Mouse (Mus musculus): ENCODE measurements around the gene 1700016C15Rik.

1700016C15Rik gene

DNA sequence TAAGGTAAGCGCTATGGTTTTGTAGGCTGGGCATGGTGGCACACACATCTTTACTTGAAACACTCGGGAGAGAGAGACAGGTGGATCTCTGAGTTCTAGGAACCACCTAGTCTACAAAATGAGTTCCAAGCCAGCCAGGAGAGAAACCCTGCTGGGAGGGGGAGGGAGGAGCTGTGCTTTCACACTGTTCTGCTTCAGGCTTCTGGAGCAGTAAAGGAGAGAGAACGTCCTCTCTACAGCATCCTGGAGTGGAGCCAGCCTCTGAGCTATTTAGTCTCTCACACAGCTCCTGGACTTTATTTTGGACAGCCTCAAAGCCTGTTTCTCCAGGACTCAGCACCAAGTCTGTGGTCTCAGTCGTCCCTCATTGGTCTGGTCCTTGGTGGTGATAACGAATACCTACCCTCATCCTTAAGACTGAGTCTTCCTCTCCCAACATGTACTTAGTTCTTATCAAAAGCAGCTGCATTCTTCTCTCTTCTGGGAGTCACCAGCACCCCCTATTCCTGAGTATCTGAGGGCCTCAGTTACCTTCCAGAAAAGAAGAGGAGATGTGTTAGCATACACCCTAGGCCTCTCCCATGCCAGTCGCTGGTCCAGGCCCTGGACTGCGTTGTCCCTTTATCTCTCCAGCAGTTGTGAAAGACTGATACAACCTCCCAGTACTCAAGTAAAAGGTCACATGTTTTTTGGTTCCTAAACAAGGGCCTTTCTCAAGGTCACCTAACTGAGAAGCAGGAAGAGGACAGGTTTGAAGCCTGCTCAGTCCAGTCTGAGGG lies 12.4 kb upstream of the 1700016C15Rik start:
- WGBS: 74% methylated on average over 7 of the region's 7 CpGs

DNA sequence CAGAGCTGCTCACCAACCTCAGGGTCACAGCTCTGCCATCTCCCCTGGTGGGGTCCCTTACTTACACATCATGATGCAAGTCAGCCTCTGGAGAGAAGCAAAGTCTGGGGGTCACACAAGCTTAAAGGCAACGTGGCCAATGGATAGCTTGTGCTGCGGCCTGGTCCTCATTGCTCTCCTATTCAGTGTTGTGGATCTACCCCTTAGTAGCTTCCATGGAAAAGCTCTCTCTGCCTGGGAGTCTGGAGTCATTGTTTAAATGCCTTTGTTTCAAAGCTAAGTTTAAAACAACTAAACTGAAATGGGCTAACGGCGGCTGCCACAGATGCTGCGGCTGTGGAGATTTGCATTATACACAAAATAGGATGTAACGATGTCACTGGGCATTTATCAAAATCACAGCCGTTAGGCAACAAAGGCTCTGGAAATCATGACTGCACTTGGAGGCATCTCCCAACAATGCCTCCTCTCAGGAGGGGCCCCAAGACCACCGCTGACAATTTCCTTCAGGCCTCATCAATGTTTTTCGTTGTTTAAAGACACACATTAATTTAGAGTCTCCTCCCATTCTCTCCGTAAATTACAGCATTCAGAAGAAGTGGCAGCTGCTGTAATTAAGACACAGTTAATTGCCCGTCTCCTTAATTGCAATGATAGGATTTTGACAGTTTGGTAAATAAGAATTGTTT lies 11.1 kb upstream of the 1700016C15Rik start:
- WGBS: 74% methylated on average over 11 of the region's 11 CpGs

DNA sequence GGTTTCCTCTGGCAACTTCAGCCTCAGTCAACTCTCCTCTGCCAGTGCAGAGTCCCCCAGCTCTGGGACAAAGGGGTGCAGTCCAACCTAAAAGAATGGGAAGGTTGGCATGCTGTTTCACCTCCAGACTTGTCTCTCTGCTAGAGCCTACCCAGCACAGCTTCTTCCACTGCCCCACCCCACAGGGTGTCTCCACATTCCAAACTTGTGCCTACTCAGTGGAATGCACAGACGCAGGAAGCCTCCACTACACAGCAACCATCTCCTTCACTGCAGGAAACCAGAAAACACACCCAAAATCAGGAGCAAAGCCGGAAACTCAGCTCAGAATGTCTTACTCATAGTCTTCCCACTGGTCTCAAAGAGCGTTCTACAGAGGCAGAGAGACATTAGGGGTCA lies 10.6 kb upstream of the 1700016C15Rik start:
- 66% methylated on average over 3 of the region's 3 CpGs for WGBS

DNA sequence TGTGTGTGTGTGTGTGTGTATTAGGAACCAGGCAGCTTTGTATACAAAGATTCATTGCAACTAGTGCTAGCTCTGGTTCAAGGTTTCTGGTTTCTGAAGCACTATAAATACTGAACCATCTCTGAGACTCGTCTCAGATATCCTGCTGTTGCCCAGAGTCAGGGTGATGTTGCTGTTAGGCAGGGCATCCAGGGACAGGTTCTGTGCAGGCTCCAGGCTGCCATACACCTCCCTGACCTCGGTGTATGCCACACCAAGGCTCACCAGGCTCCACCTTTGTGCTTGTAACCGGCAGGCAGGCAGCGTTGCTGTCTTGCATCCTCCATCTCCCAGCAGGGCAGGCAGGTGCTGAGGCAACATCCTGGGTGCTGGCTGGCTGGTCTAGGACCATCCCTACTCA lies 5.8 kb upstream of the 1700016C15Rik start:
- 74% methylated on average over 4 of the region's 4 CpGs for WGBS

DNA sequence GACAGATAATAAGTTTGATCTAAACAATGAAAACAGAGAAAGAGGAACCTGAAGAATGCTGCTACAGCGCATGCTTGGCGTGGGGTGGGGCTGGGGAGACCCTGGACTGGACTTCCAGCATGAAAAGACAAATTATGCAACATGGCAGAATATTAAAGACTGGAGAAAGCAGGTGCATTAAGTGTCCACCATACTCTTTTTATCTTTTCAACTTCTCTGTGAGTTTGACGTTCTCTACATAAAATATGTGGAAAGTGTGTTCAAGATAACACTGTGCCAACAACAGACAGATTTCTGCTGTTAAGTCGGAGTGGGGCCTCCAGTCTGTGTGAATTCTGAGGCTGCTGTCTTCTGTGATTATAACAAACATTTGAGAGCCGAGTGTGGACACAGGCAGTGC lies 2.7 kb upstream of the 1700016C15Rik start:
- WGBS: 72% methylated on average over 5 of the region's 5 CpGs

DNA sequence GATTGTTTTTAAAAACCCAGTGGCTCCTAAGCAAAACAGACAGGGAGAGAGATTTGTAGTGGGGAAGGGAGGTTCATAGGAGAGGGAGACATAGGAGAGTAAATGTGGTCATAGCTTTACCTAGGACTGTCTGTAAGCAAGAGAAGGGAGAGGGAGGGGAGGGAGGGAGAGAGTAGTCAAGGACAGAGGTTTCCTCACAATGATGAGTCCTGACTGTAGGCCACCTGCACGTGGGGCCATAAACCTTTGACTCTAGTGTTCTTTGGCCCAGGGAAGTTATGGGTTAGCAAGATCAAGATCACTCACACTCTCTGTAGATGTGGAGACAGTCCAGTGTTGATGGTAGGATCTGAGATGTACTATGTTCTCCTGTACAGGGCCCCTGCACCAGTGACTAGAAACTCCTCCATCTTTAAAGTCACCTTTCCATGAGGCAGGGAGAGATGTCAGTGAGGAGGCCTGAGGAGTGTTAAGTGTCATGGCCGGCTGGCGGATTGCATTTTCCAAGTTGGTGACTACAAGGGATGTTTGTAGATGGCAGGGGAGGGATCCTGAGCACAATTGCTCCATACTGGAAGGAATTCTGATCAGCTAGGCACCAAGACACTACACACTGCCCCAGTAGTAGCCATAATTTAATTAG lies 1.6 kb upstream of the 1700016C15Rik start:
- 95% methylated on average over 3 of the region's 3 CpGs for WGBS

DNA sequence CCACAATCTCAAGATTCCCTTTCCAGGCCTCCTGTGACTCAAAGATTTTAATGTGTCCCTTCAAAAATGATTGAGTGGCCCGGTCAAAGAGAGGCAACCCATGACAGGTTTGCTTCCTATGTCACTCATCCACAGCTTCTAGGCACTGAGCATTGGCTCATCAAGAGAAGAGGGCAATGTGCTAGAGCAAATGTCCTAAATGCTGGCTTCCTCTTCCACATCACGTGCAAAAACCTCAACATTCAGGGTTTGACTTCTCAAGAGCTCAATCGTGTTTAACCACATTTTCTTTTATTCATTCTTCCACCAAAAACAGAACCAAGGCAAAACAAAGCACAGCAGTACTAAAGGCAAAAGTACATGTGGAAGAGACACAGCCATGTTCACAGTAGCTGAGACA lies 2.4 kb downstream of the 1700016C15Rik start:
- 94% methylated on average over 3 of the region's 3 CpGs for WGBS

DNA sequence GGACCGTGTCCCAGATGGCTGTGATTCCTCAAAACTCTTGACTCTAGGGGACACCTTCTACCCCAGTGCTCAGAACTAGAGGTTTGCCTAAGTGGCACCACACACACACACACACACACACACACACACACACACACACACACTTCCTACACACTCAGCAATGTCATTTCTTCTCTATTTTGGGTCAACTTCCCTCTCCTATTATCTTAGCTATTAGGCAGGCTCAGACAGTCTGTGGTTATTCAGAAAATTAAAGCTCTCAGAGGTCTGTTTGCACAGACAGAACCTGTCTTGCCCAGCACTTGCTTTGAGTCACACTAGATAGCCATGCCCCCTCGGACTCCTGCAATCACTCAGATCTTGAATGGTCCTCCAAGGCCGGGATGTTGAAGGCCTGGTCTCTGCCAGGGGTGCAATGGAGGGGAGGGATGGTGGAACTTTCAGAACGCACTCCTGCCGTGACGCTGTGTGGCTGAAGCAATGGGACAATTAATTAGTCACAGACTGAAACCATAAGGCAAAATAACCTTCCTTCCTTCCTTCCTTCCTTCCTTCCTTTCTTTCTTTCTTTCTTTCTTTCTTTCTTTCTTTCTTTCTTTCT lies 8.0 kb downstream of the 1700016C15Rik start:
- WGBS: 71% methylated on average over 6 of the region's 6 CpGs

DNA sequence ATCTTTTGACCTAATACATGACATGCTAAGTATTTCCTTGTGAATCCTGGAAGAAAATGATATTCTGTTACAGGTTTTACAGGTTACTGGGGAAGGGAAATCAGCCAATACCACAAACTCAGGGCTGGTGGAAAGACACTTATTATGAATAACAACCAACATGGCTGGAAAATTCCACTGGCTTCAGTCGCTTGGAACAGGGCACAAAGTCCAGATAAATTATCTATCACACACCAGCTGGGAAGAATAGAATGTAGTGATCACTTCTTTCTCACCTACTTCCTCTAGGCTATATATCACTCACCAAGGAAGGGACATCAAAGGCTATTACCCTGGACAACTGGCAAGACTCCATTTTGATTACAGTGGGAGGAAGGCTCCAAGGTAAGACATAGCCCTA lies 11.1 kb downstream of the 1700016C15Rik start:
- WGBS: 91% methylated on average over 1 of the region's 1 CpGs

DNA sequence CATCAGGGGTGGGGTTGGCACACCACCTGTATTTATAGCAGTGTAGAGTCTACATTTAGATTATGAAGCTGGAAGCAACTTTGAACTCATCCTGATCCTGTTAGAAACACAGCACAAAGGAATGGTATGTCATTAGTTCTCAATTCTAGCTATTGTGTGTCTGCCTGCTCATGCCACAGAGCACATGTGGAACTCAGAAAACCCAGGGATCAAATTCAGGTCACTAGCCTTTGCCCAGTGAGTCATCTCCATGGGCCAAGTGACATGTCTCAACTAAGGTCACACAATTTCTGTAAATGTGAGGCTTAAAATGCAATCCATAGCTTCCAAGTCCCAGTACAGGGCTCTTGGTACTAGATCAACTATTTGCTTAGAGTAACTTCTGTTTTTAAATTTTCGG lies 12.5 kb downstream of the 1700016C15Rik start:
- WGBS: 86% methylated on average over 1 of the region's 1 CpGs

DNA sequence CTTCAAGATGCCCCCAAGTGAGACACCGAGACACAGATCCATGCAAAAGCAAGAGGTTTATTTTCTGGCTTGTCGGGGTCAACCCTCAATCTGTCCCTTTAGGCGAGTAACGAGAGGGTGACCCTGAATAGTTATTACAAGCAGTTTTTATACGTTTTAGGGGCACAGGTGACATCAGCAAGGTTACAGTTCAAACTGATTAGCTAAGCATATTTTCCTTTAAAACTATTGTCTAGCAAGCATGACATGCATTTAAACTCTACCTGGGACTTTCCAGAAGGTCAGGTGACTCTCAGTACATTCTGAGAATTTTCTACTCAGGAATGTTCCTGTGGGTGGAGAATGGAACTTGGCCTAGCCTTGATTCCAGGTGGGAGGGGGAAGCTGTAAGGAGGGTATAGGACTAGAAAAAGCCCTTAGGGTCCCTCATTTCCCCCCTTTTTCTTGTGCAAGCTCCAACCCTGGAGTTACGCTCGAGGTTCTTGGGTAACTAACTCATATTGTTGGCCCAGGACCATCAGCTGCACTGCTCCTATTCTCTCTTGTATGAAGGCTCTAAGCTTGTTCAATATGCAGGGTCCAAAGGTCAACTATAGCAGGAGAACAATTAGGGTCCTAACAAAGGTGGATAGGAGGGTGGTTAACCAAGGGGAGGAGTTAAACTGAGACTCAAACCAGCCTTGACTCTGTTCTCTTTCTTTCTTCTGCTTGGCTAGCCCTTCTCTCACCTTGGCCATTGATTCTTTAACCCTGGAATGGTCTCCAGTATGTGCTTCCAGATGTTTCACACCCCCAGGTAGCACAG lies 15.1 kb downstream of the 1700016C15Rik start:
- WGBS: 87% methylated on average over 7 of the region's 7 CpGs

DNA sequence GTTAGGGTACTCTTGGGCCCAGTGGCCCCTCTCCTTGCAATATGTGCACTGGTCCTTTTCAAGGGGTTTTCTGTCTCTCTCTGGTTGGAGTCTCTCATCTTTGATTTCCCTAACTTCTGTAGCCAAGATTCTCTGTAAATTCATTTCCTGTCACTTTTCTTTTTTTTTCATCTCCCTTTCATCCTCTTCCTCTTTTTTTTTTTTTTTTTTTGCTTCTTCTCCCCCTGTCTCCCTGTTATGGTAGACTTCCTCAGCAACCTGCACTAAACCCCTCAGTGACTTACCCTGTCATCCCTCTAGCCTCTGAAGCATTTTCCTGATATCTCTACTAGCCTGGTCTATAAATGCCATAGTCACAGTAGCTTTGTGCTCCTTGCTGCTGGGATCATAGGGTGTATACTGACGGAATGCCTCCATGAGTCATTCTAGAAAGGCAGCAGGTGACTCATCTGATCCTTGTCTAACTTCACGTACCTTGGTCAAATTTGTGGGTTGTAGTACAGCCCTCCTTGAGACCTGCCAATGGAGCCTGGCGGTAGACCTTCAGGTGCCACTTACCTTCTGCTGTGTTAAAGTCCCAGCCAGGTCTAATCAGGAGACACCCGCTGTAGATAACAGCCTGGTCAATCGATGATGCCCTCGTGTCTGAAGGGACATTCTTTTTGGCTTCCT lies 18.4 kb downstream of the 1700016C15Rik start:
- 92% methylated on average over 6 of the region's 6 CpGs for WGBS

DNA sequence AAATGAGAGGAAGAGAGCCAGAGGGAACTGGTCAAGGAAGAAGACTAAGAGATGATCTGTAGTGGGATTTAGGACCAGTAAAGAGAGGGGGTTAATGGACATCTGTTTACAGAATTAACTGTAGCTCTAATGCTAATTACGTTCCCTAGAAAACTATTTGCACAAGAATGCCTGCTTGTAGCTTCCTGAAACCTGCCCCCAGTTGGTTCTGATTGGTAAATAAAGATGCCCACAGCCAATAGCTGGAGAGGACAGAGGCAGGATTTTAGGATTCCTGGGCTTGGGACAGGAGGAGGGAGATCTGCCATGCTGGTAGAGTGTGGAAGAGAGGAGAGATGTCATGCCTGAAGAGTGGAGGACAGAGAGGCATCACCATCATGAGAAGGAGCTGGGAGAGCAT lies 23.9 kb downstream of the 1700016C15Rik start:
- WGBS: 78% methylated on average over 1 of the region's 1 CpGs

DNA sequence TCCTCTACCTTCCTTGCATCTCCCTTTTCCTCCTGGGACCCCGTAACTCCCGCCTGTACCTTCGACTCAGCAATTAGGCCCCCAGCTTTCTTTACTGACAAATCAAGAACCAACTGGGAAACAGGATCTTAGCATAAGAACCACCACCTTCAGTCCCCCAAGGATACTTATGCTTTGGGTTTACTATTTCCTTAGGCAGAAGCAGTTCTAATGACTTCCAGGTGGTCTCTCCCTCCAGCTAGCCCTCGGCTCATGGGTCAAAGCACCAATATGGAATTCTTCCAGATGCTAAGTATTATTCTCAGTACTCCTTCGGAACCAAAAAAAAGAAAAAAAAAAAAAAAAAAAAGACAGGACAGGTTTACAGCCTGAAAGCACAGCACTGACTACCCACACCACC lies 27.6 kb downstream of the 1700016C15Rik start:
- WGBS: 85% methylated on average over 5 of the region's 5 CpGs

DNA sequence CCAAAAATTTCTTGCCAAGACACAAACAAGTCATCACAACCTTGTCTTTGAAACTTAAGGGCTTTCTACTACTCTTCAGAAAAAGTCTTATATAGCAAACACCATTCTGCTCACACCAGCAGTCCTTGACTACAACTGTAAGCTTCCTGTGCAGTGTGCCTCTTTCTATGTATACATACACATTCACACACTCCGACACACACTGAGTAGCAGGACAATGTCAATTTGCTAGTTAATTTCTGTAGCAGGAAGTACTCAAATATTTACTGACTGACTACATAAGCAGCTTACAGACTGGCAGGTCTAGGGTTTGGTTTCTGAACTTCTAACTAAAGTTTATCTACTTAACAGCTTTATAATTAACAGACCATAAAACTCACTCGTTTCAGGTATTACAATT lies 47.8 kb downstream of the 1700016C15Rik start:
- 90% methylated on average over 2 of the region's 2 CpGs for WGBS

DNA sequence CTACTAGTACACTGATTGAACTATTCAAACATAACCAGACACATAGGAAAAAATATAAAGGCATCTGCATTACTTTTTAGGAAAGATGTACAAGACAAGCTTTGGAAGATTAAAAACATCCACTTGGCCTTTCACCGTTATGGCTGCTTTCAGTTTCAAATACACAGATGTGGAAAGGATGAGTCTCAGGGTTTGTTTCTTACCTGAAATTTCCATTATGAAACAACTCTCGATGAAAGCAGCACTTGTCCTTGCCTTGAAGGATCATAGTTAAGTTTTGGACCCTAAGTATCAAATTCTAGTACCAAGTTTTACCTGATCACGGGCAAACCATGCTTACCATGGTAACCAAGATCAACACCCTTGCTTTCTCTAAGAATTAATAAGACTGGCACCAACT lies 63.2 kb downstream of the 1700016C15Rik start:
- WGBS: 92% methylated on average over 3 of the region's 3 CpGs

DNA sequence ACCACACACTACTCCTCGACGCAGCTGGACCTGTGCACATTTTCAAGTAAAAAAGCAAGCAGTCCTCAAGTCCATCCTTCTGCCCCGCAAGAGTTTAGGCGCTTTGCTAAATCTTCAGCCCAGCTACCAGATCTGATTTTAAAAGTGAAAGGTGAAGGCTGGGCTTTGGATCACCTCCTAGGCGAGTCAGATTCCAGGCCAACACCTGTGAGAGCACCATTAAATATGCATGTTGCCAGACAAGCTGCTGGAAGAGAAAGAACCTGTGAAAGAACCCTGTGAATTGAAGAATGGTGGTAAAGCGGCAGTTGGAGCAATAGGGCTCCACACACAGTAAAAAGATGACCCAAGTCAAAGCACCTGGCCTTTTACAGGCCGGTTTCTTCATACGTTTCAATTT lies 65.3 kb downstream of the 1700016C15Rik start:
- WGBS: 35% methylated on average over 8 of the region's 8 CpGs

DNA sequence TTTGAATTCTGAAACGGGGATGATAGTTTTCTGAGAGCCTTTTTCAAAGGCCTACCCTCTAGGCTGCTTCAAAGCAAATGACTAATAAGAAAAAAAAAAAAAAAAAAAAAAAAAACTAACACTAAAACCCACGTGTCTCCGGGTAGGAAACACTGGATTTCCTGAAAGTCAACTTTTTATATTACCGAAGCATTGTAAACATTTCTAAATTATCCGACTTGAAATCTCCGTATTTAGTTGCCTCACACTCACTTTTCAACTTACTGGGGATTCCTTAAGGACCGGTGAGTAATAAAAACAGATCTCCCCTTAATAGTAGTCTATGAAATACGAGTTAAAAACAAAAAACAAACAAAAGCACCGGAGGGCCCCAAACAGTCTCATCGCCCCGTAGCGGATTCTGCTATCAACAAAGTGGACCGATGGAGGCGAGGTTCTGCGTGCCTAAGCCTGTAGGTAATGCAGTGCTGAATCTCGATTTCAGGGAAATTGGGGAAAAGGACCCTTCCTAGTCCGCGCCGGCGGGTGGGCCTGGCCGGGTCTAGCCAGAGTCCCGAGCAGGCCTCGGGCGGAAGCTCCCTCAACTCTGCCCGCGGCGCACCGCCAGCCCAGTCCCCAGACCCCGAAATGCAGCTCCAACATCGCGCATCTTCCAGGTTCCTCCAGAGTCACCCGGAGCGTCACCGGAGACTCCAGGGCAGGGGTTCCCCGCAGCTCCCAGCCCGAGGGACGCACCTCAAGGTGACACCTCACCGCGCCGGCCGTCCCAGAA lies 66.0 kb downstream of the 1700016C15Rik start:
- WGBS: under 1% methylated on average over 41 of the region's 41 CpGs

DNA sequence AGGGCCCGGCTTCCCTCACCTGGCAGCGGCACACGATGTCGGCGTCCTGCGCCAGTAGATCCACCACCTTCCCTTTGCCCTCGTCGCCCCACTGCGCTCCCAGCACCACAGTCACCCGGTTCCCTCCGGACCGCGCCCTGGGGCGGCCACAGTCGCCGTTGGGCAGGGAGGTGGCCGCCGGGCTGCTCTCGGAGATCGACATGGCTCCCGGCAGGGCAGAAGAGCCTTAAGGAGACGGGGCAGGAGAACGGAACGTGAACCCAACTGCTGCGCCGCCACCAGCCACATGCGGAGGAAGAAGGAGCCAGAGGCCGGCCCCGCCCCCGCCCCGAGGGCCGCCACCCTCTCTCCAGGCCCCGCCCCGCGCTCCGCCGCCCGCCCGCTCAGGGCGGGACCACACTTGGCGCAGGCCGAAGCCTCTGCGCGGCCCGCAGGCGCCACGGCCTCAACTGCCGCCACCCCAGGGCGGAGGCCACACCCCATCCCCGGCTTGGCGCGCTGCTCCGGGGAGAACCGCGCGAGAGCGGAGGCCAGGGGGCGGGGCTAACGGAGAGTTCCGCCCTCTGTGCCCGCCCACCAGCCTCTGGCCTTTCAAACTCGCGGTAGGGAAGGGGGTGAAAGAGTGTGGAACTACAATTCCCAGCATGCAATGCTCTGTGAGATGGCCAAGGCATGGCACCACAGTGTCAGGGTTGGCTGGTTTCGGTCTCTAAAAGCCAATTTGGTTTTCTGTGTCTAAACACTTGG lies 66.8 kb downstream of the 1700016C15Rik start, which contains the start of gene Adss:
Gene Adss, minus strand, starts transcription at position 319 of the 747 bp plus-strand sequence.
- under 1% methylated on average over 58 of the region's 64 CpGs for WGBS

Data from cerebral cortex, adult 2 months (tissue).